Mouse (Mus musculus): ENCODE results near the gene Pde5a.
A peak's percentile ranks its signal among the peaks of the same experiment; 100 is the strongest.

- TF ChIP-seq CTCF (IDR thresholded peaks at IDR 0.05) (no peak), EP300 (IDR thresholded peaks at IDR 0.05) (peak; percentile 53; the same call in 1 of the 2 replicates)
These were observed 159.6 kb downstream of the Pde5a start for GRCm38 (mm10) chr3:122888371-122888819.
